Mouse (Mus musculus) naive thymus-derived CD4-positive, alpha-beta T cell, adult 2 months (primary cell): ENCODE measurements around the gene Psap.

Experiments used
- DNase-seq: peaks from one replicate; pipeline ENCODE4 v3.0.0-alpha.2; 2011; ENCODE audit warnings: low read depth

Psap gene

DNA sequence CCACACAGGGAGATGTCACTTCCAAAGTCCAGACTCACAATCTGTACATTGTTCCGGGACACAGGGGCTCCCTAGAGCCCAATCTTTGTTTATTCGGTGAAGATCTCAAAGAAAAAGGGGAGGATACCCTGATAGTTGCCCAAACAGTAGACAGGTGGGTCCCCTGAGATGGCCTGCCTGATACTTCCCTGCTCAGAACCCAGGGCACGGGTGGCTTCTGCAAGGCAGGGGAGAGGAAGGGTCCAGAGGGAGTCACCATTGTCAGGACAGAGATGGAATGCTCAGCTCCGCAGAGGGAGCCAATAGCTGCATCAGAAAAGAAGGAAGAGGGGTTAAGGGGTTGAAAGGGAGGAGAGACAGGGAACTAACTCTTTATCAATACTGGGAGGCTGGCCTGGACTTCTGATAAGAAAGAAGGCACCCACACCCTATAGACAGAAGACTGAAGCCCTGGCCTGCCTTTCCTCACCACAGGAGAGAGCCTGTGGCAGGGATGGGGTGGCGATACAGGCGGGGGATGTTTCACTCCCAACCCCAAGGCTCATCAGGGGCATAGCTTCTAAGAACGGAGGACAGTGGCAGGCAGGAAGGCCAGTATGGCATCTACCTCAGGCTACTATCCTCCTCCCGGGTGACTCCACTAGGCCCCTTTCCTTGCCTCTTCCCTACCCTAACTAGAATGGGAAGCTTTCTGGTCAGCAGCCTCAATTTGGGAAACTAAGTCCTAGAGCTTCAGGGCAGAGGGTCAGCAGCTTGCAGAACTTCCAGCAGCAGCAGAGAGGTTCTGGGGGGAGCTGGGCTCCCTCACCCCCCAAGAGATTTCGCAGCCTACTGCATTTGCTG lies 70.6 kb downstream of the Psap start:
- DNase-seq = no peak

DNA sequence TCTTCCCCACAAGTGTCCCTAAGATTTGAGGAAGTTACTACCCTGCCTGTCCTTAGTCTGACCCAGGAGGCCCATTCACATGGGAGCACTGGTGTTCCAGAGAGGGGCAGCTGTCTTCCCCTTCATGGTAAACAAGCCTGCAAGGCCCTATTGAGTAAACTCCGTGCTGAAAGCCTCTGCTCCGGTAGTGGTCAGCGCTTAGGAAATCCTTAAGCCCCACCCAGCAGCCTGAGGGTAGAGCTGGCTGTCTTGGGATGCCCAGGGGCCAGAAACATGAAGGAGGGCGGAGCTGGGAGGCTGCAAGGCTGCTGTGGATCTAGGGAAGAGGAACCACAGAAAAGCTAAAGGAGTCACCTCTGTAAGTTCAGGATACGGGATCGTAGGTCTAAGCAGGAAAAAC lies 71.6 kb downstream of the Psap start:
- DNase-seq = no peak

- DNase-seq = no peak
Observed at GRCm38 (mm10) chr10:60349644-60350043, 72.2 kb downstream of the Psap start.

DNA sequence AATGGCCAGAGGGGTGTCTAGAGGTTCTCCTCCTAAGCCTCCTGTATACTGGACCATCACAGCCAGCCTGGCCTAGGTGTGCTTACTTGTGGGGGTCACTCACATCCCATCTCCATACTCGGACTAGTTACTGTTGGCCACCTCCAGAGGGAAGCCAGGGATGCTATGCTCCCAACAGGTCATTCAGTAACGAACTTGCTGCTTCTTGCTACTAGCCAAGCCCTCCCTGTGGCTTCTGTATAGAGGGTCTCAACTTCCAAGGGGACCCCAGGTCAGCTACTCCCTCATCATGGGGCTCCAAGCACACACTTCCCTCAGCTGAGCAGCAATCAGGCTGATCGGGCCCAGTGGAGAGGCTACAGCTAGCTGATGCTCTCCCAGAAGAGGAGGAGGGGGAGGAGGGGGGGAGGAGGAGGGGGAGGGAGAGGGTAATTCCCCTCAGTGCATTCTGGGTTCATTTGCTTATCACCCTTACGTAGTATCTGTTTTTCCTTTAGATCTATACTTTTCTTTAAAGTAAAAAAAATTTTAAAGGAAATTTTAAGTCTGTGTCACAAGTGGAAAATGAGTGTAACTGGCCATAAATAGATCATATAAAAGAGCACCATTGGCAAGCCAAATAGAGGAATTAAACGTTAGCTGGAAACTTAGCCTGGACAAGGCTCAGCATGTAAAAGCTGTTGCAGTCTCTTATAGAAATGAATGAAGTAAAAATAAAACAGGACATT lies 72.8 kb downstream of the Psap start:
- DNase-seq = no peak

DNA sequence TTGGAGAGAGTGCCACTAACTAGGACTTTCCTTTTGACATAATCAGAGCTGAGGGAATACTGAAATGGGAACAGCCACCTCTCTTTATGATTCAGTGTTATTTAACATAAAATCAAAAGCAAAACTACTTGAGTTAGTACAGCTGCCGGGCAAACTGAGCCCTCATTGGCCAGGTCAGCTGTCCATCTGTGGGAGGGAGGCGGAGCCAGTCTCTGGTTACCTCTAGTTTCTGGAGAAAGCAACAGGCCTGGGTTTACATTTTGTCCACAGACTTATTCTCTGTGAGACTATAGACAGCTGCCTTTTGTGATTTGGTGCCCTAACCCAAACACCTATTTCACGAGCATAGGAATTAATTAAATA lies 73.4 kb downstream of the Psap start:
- DNase-seq = peak; percentile 93

GRCm38 (mm10) chr10:60351248-60351647 lies 73.8 kb downstream of the Psap start:
- DNase-seq = no peak

DNA sequence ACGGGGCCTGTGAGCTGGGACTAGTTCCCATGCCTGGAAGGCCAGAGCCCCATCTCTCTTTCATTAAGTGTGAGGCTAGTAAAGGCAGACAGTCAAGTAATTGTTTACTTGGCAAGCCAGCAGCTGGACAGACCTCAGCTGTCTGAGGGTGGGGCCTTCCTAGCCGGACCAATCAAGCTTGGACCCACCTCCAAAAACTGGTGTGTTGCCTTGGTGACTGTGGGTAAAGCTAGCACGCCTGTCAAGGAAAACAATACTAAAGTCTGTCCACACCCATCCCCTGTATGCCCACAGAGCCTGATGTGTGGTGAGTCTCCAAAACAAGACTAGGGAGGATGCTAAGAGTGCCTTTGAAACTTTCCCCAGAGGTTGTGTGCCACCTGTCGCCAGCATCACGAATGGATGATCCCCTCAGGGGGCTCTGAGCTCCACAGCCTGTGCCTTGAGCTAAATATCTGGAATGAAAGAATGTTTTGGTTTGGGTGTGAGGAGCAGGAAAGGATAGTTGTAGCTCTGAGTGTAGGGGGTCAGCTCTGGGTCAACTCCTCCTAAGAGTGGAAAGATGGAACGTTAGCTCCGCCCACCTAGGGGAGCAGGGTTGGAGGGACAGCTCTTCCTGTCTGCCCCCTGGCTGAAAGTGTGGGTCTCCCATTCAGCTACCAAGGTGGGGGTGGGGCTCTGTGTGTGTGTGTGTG lies 74.5 kb downstream of the Psap start:
- peak; percentile 90 for DNase-seq
